Mouse (Mus musculus) embryonic fibroblast, embryonic 13.5 days (primary cell): Measurements from ENCODE around the gene Bend3. TPM values are rescaled to one million over a fixed set of nuclear protein-coding genes. Genes with fewer than 3 reads are reported as not detected.
A peak's percentile ranks its signal among the peaks of the same experiment; 100 is the strongest.

ENCODE experiments used
- H3K27ac ChIP-seq: 2 replicates; pipeline ENCODE4 v1.5.1; 2012; ENCODE audit warnings: low read length, control low read depth, inconsistent platforms; ENCODE audit not compliant: insufficient read depth
- H3K4me1 ChIP-seq: 2 replicates; pipeline ENCODE4 v1.6.1; 2011; ENCODE audit warnings: low read length; ENCODE audit not compliant: control insufficient read depth, insufficient read depth
- H3K4me3 ChIP-seq: 2 replicates; pipeline ENCODE4 v1.5.1; 2011; ENCODE audit warnings: mild to moderate bottlenecking, control low read depth, low read length; ENCODE audit not compliant: insufficient read depth
- CTCF ChIP-seq: IDR thresholded peaks from 2 replicates; pipeline ENCODE4 v1.5.1; 2011; ENCODE audit warnings: mild to moderate bottlenecking, control low read depth, low read length, moderate library complexity, borderline replicate concordance; ENCODE audit not compliant: insufficient read depth
- POLR2A ChIP-seq: IDR thresholded peaks from 2 replicates; pipeline ENCODE4 v1.6.1; 2011; ENCODE audit warnings: low read depth, mild to moderate bottlenecking, control low read depth, low read length, moderate library complexity
- polyA plus RNA-seq: library from polyadenylated mRNA; stranded (reverse); fragments of >200 nt; gene quantifications from 2 replicates; pipeline ENCODE4 v1.2.4, GENCODE M21; 2011; ENCODE audit warnings: low read depth; ENCODE audit not compliant: missing spikeins, insufficient read length

Gene Bend3
- polyA plus RNA-seq = 7.8 and 8.8 TPM in 2 replicates

GRCm38 (mm10) chr10:43478751-43479435 lies at the start of gene Bend3:
Gene Bend3 (plus strand): TSS chr10:43478831.
- TF ChIP-seq CTCF = no peak
- TF ChIP-seq POLR2A = peak; percentile 30; the same call in 1 of the 2 replicates
- Histone ChIP-seq H3K4me1 (peaks cover 6% of the 10 kb centered on the region), H3K27ac (peak within 1 kb of the TSS; percentile 88)

GRCm38 (mm10) chr10:43430606-43431005 lies 48.0 kb upstream of the Bend3 start:
- no peak for TF ChIP-seq POLR2A
- no peak for TF ChIP-seq CTCF
- H3K27ac ChIP-seq = no peak overlapping the region

More at GRCm38 (mm10) chr10:43478751-43479435, at the start of gene Bend3:
- peak within 1 kb of the TSS; percentile 69 for H3K4me3 ChIP-seq

GRCm38 (mm10) chr10:43434326-43434725 lies 44.3 kb upstream of the Bend3 start:
- Histone ChIP-seq H3K4me1 (no peaks in the 10 kb centered on the region), H3K4me3 (no peak overlapping the region), H3K27ac (no peak overlapping the region)
- no peak for TF ChIP-seq POLR2A
- TF ChIP-seq CTCF = no peak

More at GRCm38 (mm10) chr10:43430606-43431005, 48.0 kb upstream of the Bend3 start:
- Histone ChIP-seq H3K4me1 (no peaks in the 10 kb centered on the region), H3K4me3 (no peak overlapping the region)

GRCm38 (mm10) chr10:43435757-43436156 lies 42.9 kb upstream of the Bend3 start:
- Histone ChIP-seq H3K4me3 (no peak overlapping the region), H3K4me1 (no peaks in the 10 kb centered on the region), H3K27ac (no peak overlapping the region)
- TF ChIP-seq POLR2A (no peak), CTCF (no peak)

GRCm38 (mm10) chr10:43439492-43439941 lies 39.1 kb upstream of the Bend3 start:
- no peaks in the 10 kb centered on the region for H3K4me1 ChIP-seq
- no peak overlapping the region for H3K4me3 ChIP-seq
- no peak overlapping the region for H3K27ac ChIP-seq
- no peak for TF ChIP-seq CTCF
- no peak for TF ChIP-seq POLR2A

GRCm38 (mm10) chr10:43440050-43440449 lies 38.6 kb upstream of the Bend3 start:
- no peak overlapping the region for H3K27ac ChIP-seq
- no peak overlapping the region for H3K4me3 ChIP-seq
- no peaks in the 10 kb centered on the region for H3K4me1 ChIP-seq
- no peak for TF ChIP-seq CTCF
- no peak for TF ChIP-seq POLR2A

GRCm38 (mm10) chr10:43440981-43441740 lies 37.5 kb upstream of the Bend3 start:
- Histone ChIP-seq H3K4me1 (no peaks in the 10 kb centered on the region), H3K4me3 (no peak overlapping the region), H3K27ac (no peak overlapping the region)
- TF ChIP-seq POLR2A = no peak
- TF ChIP-seq CTCF = no peak

- no peaks in the 10 kb centered on the region for H3K4me1 ChIP-seq
- no peak for TF ChIP-seq POLR2A
- no peak for TF ChIP-seq CTCF
- H3K27ac ChIP-seq = no peak overlapping the region
- H3K4me3 ChIP-seq = no peak overlapping the region
These were observed 30.0 kb upstream of the Bend3 start for GRCm38 (mm10) chr10:43448656-43449055.

GRCm38 (mm10) chr10:43451848-43452662 lies 26.6 kb upstream of the Bend3 start:
- TF ChIP-seq POLR2A (no peak), CTCF (0 out of 2 replicates have a peak, but pooled peaks have one; percentile 24)
- no peaks in the 10 kb centered on the region for H3K4me1 ChIP-seq
- H3K27ac ChIP-seq = no peak overlapping the region
- no peak overlapping the region for H3K4me3 ChIP-seq
